Mouse (Mus musculus): ENCODE data around the gene Tbc1d10b.

The Tbc1d10b gene

GRCm38 (mm10) chr7:127223515-127224478 is 15.5 kb upstream of the Tbc1d10b start:
- no peak for DNase-seq

GRCm38 (mm10) chr7:127223106-127223505 is 14.8 kb upstream of the Tbc1d10b start:
- no peak for DNase-seq

- DNase-seq, result no peak
Observed at GRCm38 (mm10) chr7:127220440-127220839, 12.2 kb upstream of the Tbc1d10b start.

- no peak for DNase-seq
Observed at GRCm38 (mm10) chr7:127218670-127219069, 10.4 kb upstream of the Tbc1d10b start.

- no peak for DNase-seq
Observed at GRCm38 (mm10) chr7:127217901-127218642, 9.8 kb upstream of the Tbc1d10b start.

GRCm38 (mm10) chr7:127217475-127217874 is 9.2 kb upstream of the Tbc1d10b start:
- DNase-seq, result no peak

- DNase-seq, result no peak
Observed at GRCm38 (mm10) chr7:127216307-127216706, 8.0 kb upstream of the Tbc1d10b start.

GRCm38 (mm10) chr7:127214981-127215871 is 7.0 kb upstream of the Tbc1d10b start:
- peak; percentile 79 for DNase-seq

GRCm38 (mm10) chr7:127214521-127214920 is 6.3 kb upstream of the Tbc1d10b start:
- DNase-seq, result no peak

- no peak for DNase-seq
Observed at GRCm38 (mm10) chr7:127213930-127214329, 5.7 kb upstream of the Tbc1d10b start.

- no peak for DNase-seq
Observed at GRCm38 (mm10) chr7:127213485-127213884, 5.2 kb upstream of the Tbc1d10b start.

- DNase-seq, result no peak
Observed at GRCm38 (mm10) chr7:127212432-127213250, 4.4 kb upstream of the Tbc1d10b start.

- no peak for DNase-seq
Observed at GRCm38 (mm10) chr7:127211014-127211745, 2.9 kb upstream of the Tbc1d10b start.

GRCm38 (mm10) chr7:127210266-127210665 is 2.0 kb upstream of the Tbc1d10b start:
- DNase-seq, result peak; percentile 71

- DNase-seq, result no peak
Observed at GRCm38 (mm10) chr7:127209851-127210250, 1.6 kb upstream of the Tbc1d10b start.

- peak; percentile 99 for DNase-seq
Observed at GRCm38 (mm10) chr7:127208553-127209438, 528 bp upstream of the Tbc1d10b start, which contains the start of gene Mylpf. Mylpf (plus strand) TSS chr7:127208890.

GRCm38 (mm10) chr7:127207374-127208294 is 634 bp downstream of the Tbc1d10b start:
- DNase-seq, result peak; percentile 72

- DNase-seq, result no peak
Observed at GRCm38 (mm10) chr7:127206606-127207005, 1.7 kb downstream of the Tbc1d10b start.

- no peak for DNase-seq
Observed at GRCm38 (mm10) chr7:127196484-127196883, 11.8 kb downstream of the Tbc1d10b start.

All from cerebellum, adult 9-10 months (tissue).